Mouse (Mus musculus) adrenal gland, adult 18-20 months (tissue): ENCODE data around the gene Il34. TPM values are rescaled to one million over a fixed set of nuclear protein-coding genes. Genes with fewer than 3 reads are reported as not detected.

Source experiments
- DNase-seq, 2 experiments: peaks; one replicate each; pipeline ENCODE4 v3.0.0; 2021 to 2022; ENCODE audit warnings: low spot score in 2 of 2
- long read RNA-seq, 2 experiments: library from polyadenylated mRNA; stranded (forward); transcript quantifications; one replicate each; pipeline ENCODE4 v2.0.0; 2021
- total RNA-seq, 2 experiments: library from RNA; stranded (reverse); gene quantifications; 1 replicate in 1 of 2; 2 replicates in 1 of 2; pipeline ENCODE4 v1.2.3; 2021

Gene Il34
- 10 to 100 TPM; 18.0 to 86.4 TPM for total RNA-seq
- long read RNA-seq, experiment 1, transcript Il34-201 (7 exons, 1,709 nt), result major isoform, 6 of 12 reads
- long read RNA-seq, experiment 1, partial matches to known transcripts, result 1 of 12 reads
- long read RNA-seq, experiment 1, other reads (novel, unspliced or antisense), result 5 of 12 reads
- long read RNA-seq, experiment 2, transcript Il34-201 (7 exons, 1,709 nt), result major isoform, 19 of 47 reads
- long read RNA-seq, experiment 2, partial matches to known transcripts, result 7 of 47 reads
- long read RNA-seq, experiment 2, other reads (novel, unspliced or antisense), result 18 of 47 reads

DNA sequence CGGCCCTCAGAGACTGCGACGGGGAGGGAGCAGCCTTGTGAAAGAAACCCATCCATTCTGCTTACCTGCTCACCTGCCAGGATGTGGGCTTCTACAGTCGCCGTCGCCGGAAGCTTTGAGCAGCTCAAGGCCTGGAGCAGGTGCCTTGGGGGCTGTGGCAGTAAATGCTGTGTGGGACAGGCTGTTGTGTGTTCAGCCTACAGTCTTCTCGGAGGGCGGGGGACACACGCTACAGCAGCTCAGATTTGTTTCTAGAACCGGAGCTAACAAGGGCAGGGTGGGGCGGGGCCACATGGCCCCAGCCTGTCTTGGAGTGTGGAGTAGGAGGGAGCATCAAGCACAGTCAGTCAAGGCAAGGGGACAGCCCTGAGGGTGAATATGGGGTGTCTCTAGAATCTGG lies at the start of gene Il34:
Gene Il34, minus strand, starts transcription at position 256 of the 400 bp plus-strand sequence.
- no peak for DNase-seq

DNA sequence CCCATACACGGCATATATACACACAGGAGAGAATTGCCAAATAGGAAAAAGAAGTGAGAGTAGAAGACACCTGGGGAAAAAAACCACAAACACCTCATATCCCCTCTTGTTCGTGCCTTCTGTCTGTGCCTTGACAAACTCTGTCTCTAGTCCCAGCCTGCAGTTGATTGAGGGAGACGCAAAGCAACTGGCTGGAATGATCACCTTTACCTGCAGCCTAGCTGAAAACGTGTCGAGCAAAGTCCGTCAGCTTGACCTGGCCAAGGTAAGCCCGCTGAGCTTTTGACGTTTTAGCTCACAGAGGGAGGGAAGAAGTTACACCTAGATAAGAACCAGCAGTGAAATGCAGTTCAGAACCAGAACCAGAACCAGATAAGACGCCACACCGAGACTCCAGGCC lies 45.5 kb upstream of the Il34 start:
- DNase-seq, result no peak

DNA sequence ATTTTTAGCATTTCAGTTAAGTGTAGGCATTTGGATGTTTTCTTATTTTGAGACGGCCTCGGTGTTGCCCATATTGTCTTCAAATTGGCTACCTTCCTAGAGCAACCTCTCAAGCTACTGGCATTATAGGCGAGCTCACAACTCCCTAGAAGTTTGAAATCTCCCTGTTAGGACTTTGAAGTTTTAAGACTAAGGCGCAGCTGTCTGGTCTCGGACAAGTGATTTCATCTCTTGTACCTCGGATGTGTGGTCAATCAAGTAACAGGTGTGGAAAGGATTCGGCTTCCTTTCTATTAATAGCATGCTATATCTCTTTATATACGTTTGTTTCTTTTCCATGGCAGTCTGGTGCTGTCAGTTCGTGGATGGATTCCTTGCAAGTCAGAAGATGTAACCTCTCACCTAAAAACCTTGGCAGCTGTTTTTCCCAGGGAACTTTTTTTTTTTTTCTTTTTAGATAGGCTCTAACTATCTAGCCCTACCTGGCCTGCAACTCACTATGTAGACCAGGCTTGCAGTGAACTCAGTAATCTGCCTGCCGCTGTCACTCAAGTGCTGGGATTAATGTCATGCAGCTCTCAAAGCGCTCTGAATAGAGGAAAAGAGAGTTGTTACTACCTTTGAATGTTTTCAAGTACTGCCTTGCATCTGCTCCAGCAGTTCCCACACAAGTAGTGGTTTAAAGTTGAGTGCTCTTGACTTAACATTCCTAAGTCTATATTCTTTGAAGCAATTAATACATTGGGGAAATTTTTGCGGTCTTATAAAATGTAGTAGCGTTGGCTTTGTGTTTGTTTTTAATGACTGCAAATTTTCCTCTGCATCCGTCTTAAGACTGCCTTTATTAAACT lies 42.1 kb upstream of the Il34 start:
- no peak for DNase-seq

DNA sequence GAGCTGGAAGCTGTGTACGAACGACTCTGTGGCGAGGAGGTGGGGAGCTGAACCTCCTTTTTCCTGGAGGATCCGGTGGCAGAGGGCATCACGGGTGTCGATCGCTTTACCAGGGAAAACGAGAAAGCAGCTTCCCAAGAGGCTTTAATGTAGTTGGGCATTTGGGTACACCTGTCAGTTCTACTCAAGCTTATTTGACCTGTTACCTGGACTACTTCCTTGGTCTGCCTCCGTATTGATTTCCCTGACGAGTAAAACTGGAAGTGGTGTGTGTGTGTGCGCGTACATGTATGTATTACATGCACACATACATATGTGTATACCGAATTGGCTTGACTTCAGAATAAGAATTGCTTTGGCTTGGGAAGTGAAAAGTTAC lies 41.4 kb upstream of the Il34 start:
- no peak for DNase-seq

DNA sequence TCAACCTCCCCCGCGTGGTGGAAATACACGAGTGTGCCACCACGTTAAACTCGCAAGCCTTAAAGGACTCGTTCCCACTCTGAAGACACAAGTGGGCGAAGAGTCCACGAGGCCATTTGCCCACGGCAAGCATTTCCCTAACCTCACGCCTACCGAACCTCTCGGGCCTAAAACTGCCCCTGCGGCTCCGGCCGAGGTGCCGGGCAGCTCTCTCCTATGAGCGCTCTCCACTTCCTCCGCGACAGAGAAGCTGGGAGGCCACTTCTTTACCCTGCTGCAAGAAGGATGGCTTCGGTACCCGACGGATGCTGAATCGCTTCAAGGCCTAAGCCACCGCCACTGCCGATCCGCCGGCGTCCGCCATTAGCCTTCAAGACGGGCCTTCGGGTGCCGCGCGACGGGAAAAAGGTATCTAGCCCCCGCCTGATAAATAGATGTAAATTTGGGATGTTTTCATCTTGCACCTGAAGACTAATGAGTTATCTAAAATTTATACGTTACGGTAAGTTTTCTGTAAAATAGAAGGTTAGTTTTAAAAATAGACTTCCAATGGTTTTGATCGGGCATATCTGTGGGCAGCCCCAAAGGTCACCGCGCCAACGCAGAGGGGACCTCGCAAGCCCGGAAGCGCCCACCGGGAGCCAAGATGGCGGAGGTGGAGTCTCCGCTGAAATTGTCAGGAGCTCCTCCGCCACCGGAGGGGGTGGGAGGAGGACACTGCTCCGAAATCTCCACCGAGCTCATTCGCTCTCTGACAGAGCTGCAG lies 40.9 kb upstream of the Il34 start, which contains the start of the genes Cog4 and Sf3b3:
Gene Cog4, plus strand, starts transcription at position 196 of the 766 bp plus-strand sequence.
Gene Sf3b3, minus strand, starts transcription at position 383 of the 766 bp plus-strand sequence.
- DNase-seq, result peak; percentile 78 to 80

DNA sequence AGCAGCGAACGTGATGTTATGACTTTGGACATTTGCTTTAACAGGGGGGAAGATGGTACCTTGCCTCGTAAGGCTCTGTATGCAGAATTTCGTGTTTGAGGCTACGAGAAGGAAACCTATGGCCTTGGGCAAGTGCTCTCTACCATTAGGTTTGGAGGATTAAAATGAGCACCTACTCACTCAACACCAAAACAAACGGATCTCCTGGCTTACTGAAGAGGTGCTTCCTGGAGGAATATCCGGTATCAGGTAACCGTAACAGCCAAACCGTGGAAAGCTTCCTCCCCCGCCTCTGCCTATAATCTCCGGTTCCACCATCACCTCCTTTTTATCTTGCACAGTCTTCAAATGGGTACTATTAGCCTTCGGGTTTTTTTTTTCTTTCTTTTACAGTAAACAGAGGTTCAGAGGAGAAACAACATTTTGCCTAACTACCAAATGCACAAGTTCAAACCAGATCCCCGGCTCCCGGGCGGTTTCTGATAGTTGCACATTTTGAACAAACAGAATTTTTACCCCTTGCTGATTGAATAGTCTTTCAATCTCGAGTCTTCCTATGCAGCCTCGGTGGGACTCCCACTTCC lies 40.2 kb upstream of the Il34 start:
- DNase-seq, result no peak

DNA sequence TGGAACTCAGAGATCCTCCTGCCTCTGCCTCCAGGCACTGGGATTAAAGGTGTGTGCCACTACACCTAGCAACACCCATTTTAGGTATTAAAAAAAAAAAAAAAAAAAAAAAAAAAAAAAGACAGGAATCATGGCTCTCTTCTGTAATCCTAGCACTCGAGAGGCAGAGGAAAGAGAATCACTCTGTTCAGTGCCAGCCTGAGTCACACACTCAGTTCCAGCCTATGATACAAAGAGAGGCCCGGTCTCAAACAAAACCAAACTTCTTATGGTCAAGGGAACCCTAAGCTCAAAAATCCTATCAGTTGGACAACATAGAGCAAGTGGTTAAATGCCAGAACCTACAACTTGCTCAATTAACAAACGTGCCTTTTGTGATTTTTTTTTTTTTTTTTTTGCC lies 39.2 kb upstream of the Il34 start:
- DNase-seq, result no peak

DNA sequence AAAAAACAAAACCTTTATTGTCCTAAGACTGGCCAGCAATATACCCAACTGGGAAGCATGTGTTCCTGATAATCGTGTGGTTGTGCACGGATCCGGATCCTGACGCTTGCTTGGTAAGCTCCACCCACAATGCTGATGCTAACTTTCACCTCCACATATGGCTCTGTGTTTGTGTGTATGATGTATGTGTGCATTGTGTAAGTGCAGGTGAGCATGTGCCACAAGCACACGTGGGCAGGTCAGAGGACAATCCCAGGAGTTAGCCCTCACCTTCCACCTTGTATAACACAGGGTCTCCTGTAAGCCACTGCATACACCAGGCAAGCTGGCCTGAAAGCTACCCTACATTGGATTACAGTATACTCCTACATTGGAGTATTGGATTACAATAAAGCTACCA lies 37.5 kb upstream of the Il34 start:
- DNase-seq, result no peak

DNA sequence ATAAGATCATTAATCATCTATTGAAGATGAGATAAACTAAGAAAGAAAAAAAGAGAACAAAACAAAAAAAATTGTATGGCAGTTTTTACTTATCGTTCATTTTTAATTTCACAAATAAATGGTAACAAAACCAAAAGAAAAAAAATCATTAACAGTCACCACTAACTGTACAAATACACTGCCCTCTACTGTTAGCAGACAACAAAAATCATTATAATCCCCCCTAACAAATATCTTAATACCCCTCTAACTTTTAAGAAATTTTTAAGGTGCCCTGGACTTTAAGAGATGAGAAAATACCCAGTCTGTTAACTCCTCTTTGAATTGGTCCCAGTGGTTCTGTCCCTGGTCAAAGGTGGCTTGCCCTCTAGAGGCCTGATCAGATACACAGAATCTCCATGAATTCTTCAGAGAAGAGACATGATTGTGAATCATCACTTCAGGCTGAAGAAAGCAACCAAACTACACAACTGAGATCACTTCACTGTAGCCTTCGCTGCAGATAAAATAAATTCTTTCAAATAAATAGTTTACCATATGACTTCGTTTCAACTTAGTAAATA lies 36.4 kb upstream of the Il34 start:
- DNase-seq, result no peak

DNA sequence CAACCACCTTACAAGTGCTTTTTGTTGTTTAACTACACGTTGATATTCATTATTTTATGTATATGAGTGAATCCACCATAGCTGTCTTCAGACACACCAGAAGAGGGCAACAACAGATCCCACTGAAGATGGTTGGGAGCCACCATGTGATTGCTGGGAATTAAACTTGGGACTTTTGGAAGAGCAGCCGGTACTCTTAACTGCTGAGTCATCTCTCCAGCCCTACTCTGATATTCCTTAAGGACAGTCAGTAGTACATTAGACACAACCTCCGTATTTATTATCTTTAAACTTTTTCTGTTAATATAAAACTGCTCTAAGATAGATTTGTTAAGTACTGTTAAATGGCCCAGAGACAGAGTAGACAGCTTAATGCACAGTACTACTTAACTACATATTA lies 26.2 kb upstream of the Il34 start:
- DNase-seq, result no peak

DNA sequence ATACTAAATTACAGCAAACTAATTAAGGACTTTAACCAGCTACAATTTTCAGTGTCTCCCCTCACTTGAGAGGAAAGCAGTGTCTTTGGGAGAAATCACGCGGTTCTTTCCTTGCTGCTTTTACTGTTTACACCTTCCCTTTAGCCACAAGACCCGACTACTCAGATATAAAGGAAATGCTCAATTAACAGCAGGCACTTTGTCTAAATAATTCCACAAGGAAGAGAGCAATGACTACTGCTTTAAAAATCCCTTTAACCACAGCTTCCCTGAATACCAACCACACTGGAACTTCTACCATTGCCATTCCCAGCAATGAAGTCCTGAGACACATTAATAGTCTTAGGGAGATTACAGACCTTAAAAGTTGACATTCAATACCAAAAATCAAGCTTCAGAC lies 22.8 kb upstream of the Il34 start:
- DNase-seq, result no peak

DNA sequence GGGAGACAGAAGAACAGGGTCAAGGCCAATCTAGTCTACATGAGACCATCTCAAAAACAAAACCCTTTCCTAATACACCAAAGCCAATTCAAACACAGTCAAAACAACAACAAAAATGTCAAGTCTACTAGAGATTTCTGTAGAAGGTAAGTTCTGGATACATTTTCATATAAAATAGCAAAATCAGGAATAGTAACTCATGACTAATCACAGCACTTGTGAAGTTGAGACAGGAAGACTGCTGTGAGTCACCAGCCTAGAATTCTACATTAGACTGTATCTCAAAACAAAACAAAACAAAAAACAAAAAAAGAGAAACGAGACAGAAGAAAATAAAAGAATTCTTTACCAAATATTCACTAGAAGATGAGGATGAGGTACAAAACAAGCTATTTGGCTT lies 19.1 kb upstream of the Il34 start:
- DNase-seq, result no peak

DNA sequence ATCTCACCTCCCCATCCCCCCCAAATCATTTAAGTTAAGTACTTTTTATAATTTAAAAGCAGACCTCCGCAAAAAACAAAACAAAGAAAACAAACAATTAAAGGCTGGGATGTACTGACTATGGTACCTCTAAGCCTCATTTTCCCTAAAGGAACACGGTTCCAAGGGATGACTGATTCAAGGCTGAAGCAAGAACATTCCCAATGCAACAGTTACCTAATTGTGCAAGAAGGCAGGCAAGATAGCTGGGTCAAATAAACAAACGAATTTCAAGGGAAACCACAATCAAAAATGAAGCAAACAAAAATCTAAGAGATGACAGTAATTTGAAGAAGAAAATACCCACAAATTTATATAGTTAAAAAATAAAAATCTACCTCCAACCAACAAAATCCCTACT lies 16.2 kb upstream of the Il34 start:
- DNase-seq, result no peak

DNA sequence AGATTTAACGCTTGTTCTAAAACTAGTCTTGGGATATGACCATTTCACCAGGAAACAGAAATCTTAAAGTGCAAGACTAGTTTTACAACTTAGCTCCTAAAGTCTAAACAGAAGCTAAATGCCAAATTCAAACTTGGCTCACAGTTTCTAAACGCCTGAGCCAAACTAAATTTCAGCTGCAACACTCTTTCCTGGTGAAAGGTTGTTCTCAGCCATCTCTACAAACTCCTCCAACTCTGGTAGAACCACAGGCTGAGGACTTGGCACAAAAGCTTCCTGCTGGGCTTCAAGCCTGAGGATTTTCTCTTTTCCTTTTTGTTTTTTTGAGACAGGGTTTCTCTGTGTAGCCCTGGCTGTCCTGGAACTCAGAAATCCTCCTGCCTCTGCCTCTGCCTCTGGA lies 14.5 kb upstream of the Il34 start:
- no peak for DNase-seq

DNA sequence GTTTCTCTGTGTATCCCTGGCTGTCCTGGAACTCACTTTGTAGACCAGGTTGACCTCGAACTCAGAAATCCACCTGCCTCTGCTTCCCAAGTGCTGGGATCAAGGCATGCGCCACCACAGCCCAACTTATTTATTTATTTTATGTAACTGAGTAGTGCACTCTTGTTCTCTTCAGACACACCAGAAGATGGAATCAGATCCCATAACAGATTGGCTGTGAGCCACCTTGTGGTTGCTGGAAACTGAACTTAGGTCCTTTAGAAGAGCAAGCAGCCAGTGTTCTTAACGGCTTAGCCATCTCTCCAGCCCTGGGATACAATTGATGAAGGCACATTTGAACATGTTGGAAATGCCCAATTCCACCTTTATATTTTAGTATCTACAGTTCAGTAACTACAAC lies 12.9 kb upstream of the Il34 start:
- no peak for DNase-seq

DNA sequence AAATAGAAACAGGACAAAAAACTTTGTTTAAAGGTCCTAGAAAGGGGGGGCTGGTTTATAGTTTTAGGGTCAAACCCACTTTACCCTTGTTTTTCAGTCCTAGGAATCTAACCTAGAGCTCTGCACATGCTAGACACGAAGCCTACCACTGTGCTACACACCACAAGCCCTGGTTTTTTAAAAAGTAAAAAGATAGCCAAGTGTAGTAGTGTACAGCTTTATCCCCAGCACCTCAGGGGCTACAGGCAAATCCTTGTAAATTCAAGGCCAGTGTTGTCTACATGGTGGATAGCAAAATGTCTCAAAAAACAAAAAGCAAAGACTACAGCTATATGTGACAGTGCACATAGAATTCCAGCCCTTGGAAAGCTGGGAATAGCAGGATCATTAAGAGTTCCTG lies 11.3 kb upstream of the Il34 start:
- no peak for DNase-seq

DNA sequence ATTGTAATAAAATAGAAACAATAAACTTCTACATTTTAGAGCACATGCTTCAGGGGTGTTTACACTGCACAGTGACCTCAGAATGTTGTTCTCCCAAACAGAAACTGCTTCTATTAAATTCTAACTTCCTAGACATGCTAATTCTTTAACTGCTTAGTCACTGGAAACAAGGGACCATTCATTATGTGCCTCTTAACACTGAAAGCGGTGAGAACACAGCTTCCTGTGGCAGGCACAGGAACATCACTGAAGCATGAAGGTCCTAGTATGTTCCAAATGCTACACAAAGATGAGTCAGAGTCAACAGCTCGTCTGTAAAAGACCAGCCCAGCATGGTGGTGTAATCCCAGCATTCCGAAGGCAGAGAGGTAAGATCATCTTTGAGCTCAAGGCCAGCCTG lies 9.6 kb upstream of the Il34 start:
- DNase-seq, result peak in 1 of 2 experiments; percentile 16

DNA sequence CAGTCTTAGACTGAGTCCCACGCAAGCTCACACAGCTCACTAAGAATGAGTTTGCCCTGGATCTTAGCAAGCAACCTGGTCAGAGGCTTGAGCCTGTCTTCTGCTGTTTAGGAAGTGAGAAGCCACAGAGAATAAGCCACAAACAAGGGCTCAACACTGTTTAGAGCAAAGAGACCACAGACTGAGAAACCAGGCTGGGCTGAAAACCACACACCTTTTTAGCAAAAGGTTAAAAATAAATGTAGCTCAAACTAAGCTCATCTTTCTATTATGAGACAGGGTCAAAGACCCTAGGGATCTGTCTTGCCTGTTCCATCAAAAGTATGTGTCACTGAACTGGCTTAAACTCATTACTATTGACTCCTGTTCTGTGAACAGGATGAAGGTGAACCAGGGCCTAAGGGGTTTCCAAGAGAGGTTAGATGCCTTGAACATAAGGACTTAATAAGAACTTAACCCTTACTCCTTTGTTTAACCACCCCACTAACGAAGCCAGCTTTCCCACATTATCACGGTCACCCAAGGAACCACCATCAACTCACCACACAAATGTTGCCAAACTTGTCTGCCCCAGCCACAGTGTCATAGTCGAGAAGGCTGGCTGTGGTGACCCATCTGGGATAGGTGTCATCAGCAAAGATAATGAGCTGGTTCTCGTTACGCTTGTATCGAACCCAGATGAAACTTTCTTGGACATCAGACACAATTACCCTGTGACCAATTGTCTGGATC lies 7.5 kb upstream of the Il34 start:
- no peak for DNase-seq

DNA sequence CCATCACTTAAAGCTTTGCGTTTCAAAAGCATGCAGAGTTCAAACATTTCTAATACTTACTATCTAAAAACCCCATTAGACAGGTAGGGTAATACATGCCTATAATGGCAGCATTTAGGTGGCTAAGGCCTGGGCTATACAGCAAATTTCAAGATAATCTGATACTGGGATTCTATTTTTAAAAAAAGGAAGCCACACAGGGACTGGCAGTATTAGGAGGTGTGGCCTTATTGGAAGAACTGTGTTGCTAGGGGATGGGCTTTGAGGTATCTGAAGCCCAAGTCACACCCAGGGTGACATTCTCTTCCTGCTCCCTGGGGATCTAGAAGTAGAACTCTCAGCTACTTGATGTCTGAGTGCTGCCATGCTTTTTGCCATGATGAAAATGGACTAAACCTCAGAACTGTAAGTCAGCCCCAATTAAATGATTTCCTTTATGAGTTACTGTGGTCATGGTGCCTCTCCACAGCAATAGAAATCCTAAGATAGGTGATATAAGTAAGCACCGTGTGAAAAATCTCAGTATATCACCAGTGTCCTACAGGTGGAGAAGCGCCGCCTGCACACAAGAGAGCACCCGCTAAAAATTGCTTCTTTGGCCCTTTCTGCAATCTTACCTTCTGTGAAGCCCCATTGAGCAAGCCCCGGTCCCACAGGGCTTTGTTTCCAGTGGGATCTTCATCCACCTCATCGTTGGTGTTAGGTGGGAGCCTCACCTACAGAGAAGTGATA lies 6.8 kb upstream of the Il34 start:
- peak in 1 of 2 experiments; percentile 13 for DNase-seq

DNA sequence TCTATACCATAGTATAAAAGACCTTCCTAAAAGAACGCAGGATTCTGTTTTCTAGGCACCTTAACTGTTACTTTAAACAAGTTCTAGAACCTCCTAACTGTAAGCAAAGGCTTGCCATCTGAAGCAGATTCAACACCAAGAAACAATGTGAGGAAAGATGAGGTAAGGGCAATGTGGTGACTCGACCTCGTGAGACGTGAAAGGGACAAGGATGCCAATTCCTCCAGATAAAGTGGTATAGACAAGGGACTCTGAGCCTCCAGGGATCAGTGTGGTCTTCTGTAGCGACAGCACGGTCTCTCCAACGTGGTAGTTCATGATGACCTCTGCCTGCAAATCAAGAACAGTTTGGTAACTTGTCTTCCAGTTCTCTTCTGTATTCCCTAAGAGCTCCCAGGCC lies 6.1 kb upstream of the Il34 start:
- peak in 1 of 2 experiments; percentile 10 for DNase-seq
